Mouse (Mus musculus): Measurements from ENCODE around the gene Zyg11b. TPM values are rescaled to one million over a fixed set of nuclear protein-coding genes. Genes with fewer than 3 reads are reported as not detected.
A peak's percentile ranks its signal among the peaks of the same experiment; 100 is the strongest.

The Zyg11b gene
- polyA plus RNA-seq, 3 experiments from 2014 or later, result 7.5 to 14.1 (median 12.2) TPM

- peak; percentile 91 for ATAC-seq
These were observed 18.0 kb upstream of the Zyg11b start for GRCm38 (mm10) chr4:108318649-108319615.

- peak; percentile 8 for ATAC-seq
These were observed 17.0 kb upstream of the Zyg11b start for GRCm38 (mm10) chr4:108317656-108318605.

- no peak for ATAC-seq
These were observed 13.1 kb upstream of the Zyg11b start for GRCm38 (mm10) chr4:108314041-108314440.

GRCm38 (mm10) chr4:108310706-108311105, 9.8 kb upstream of the Zyg11b start:
- ATAC-seq, result peak; percentile 80

- ATAC-seq, result no peak
These were observed 1.5 kb upstream of the Zyg11b start for GRCm38 (mm10) chr4:108302296-108302890.

GRCm38 (mm10) chr4:108300266-108300665, 630 bp downstream of the Zyg11b start:
- ATAC-seq, result peak; percentile 6

- no peak for ATAC-seq
These were observed 23.9 kb downstream of the Zyg11b start for GRCm38 (mm10) chr4:108276973-108277372.

GRCm38 (mm10) chr4:108272286-108272685, 28.6 kb downstream of the Zyg11b start:
- no peak for ATAC-seq

GRCm38 (mm10) chr4:108265774-108266173, 35.1 kb downstream of the Zyg11b start:
- ATAC-seq, result no peak

GRCm38 (mm10) chr4:108253317-108253716, 47.6 kb downstream of the Zyg11b start:
- no peak for ATAC-seq

GRCm38 (mm10) chr4:108250501-108250900, 50.4 kb downstream of the Zyg11b start:
- no peak for ATAC-seq

GRCm38 (mm10) chr4:108249314-108249713, 51.6 kb downstream of the Zyg11b start:
- no peak for ATAC-seq

- ATAC-seq, result no peak
These were observed 67.2 kb downstream of the Zyg11b start for GRCm38 (mm10) chr4:108233654-108234053.

GRCm38 (mm10) chr4:108225341-108225872, 75.5 kb downstream of the Zyg11b start:
- no peak for ATAC-seq

- ATAC-seq, result no peak
These were observed 78.4 kb downstream of the Zyg11b start for GRCm38 (mm10) chr4:108222507-108222906.

- ATAC-seq, result no peak
These were observed 81.9 kb downstream of the Zyg11b start for GRCm38 (mm10) chr4:108219019-108219418.

- no peak for ATAC-seq
These were observed 83.3 kb downstream of the Zyg11b start, which contains the start of gene Zyg11a for GRCm38 (mm10) chr4:108217332-108218179. TSS of gene Zyg11a (minus strand) at chr4:108218048.

- ATAC-seq, result no peak
These were observed 87.9 kb downstream of the Zyg11b start for GRCm38 (mm10) chr4:108213023-108213422.

GRCm38 (mm10) chr4:108204629-108205028, 96.3 kb downstream of the Zyg11b start:
- ATAC-seq, result no peak

GRCm38 (mm10) chr4:108199236-108199635, 101.7 kb downstream of the Zyg11b start:
- no peak for ATAC-seq

- ATAC-seq, result no peak
These were observed 104.5 kb downstream of the Zyg11b start for GRCm38 (mm10) chr4:108196277-108196855.

Data from inflammation-experienced regulatory T-cells, adult 6 months (primary cell).